Comparison of ENCODE assay signal across 8 mouse cellular contexts in genomic region chr11:67080168-67080567, GRCm38 (mm10). TPM values are rescaled to one million over a fixed set of nuclear protein-coding genes. Genes with fewer than 3 reads are reported as not detected.
DNase-seq lines count a peak whose midpoint lies in the region; ATAC-seq and TF ChIP-seq lines count a peak whose summit lies in the region.

No protein-coding gene starts in this region.

- no peaks in the 10 kb centered on the region for H3K36me3 ChIP-seq in hindbrain, embryonic 11.5 days (ENCODE audit: control insufficient read depth, insufficient read depth, low read length)
- no peaks in the 10 kb centered on the region for H3K36me3 ChIP-seq in small intestine, adult 2 months (ENCODE audit: control insufficient read depth, insufficient read depth, low read length)

- 4% methylated on average over 3 of the region's 3 CpGs for WGBS in hindbrain, embryonic 11.5 days
- WGBS in small intestine, adult 2 months, result 1% methylated on average over 3 of the region's 3 CpGs

- H3K27ac ChIP-seq in left cerebral cortex, adult 2 months, result no peak overlapping the region
- no peak overlapping the region for H3K27ac ChIP-seq in hindbrain, embryonic 11.5 days (ENCODE audit: low read depth, low read length)
- H3K27ac ChIP-seq in small intestine, adult 2 months (ENCODE audit: insufficient read depth, low read depth, low read length), result no peak overlapping the region

- no peak overlapping the region for H3K4me2 ChIP-seq in hindbrain, embryonic 11.5 days (replicated peaks; ENCODE audit: low read depth, low read length)

- peak; percentile 61 for ATAC-seq in hindbrain, embryonic 11.5 days (ENCODE audit: low FRiP score)
- peak; percentile 82 for ATAC-seq in megakaryocyte-erythroid progenitor cell, adult 5-6 weeks (replicated peaks; ENCODE audit: low FRiP score, low TSS enrichment, poor library complexity, severe bottlenecking)

- no peak overlapping the region for H3K4me3 ChIP-seq in left cerebral cortex, adult 2 months
- H3K4me3 ChIP-seq in hindbrain, embryonic 11.5 days (ENCODE audit: low read depth, low read length), result no peak overlapping the region
- no peak overlapping the region for H3K4me3 ChIP-seq in small intestine, adult 2 months (ENCODE audit: low read depth, low read length)

- DNase-seq in left cerebral cortex, adult 2 months (ENCODE audit: extremely low spot score in 1 of 2, low spot score in 2 of 2), result peak; percentile 42 to 67
- DNase-seq in left cerebral cortex, adult 11 months (ENCODE audit: low spot score), result no peak
- DNase-seq in adrenal gland, adult 2 months, result peak; percentile 68
- DNase-seq in embryo, embryonic 10 days (ENCODE audit: low spot score), result peak; percentile 84
- peak; percentile 86 for DNase-seq in hindbrain, embryonic 11.5 days (ENCODE audit: low spot score)
- peak; percentile 62 to 63 for DNase-seq in layer of hippocampus, postnatal 10 days (ENCODE audit: low spot score in 2 of 2)

- peak; percentile 87 for TF ChIP-seq CTCF in left cerebral cortex, adult 2 months (IDR thresholded peaks at IDR 0.05)
- peak; percentile 70; the same call in 1 of the 2 replicates for TF ChIP-seq CTCF in small intestine, adult 2 months (IDR thresholded peaks at IDR 0.05; ENCODE audit: extremely low read depth, insufficient read length, insufficient replicate concordance, low read depth, low read length)

- H3K4me1 ChIP-seq in hindbrain, embryonic 11.5 days (replicated peaks; ENCODE audit: control insufficient read depth, insufficient read depth, low read length), result no peaks in the 10 kb centered on the region
- 0 out of 2 replicates have a peak, but pooled peaks cover 1% of the 10 kb centered on the region for H3K4me1 ChIP-seq in small intestine, adult 2 months (ENCODE audit: control insufficient read depth, insufficient read depth, insufficient read length, low read length)

- no peaks in the 10 kb centered on the region for H3K9me3 ChIP-seq in hindbrain, embryonic 11.5 days (ENCODE audit: control insufficient read depth, low read length)

- no peak for TF ChIP-seq POLR2A in small intestine, adult 2 months (IDR thresholded peaks at IDR 0.05; ENCODE audit: low read depth, low read length)

- intact Hi-C loops in left cerebral cortex, adult 2 months (cut with DNase I), result no loop called here

- no peak overlapping the region for H3K9ac ChIP-seq in hindbrain, embryonic 11.5 days (ENCODE audit: low read depth, low read length)

- H3K27me3 ChIP-seq in hindbrain, embryonic 11.5 days (ENCODE audit: control insufficient read depth, insufficient read depth, low read length), result peaks cover 11% of the 10 kb centered on the region
- no peaks in the 10 kb centered on the region for H3K27me3 ChIP-seq in small intestine, adult 2 months (ENCODE audit: control insufficient read depth, insufficient read depth, low read length)

RNA-seq across cellular contexts. Expression of gene Myh3, which starts 2.1 kb away (rescaled TPM):
- total RNA-seq in left cerebral cortex, adult 2 months (2021), result 1 to 10 TPM; 4.7 to 6.0 TPM
- total RNA-seq in adrenal gland, adult 2 months (2021), result under 1 TPM; 0.06 to 0.14 TPM
- polyA plus RNA-seq in adrenal gland, adult 2 months (2012; rRNA removed), result not detected in 2 replicates
- 2.3 and 4.1 TPM in 2 replicates for polyA plus RNA-seq in hindbrain, embryonic 11.5 days (2014; fragmentation: Nextera tagmentation; extraction: Ambion mirVana)
- total RNA-seq in layer of hippocampus, postnatal 10 days (2021), result 1 to 10 TPM; 1.1 to 1.5 TPM
- not detected in 2 replicates for total RNA-seq in megakaryocyte-erythroid progenitor cell, adult 5-6 weeks (2014; fragmentation: Nextera tagmentation)
- total RNA-seq in megakaryocyte-erythroid progenitor cell, adult 5-6 weeks (2017), result not detected in 2 replicates
- 0.01 and 0.06 TPM in 2 replicates for polyA plus RNA-seq in small intestine, adult 2 months (2012; rRNA removed)

RNA-seq across cellular contexts. Expression of gene Sco1, which starts 27.7 kb away (rescaled TPM):
- total RNA-seq in left cerebral cortex, adult 2 months (2021), result 10 to 100 TPM; 10.2 to 11.2 TPM
- 10 to 100 TPM; 19.5 to 22.7 TPM for total RNA-seq in adrenal gland, adult 2 months (2021)
- 10.5 and 12.0 TPM in 2 replicates for polyA plus RNA-seq in adrenal gland, adult 2 months (2012; rRNA removed)
- polyA plus RNA-seq in hindbrain, embryonic 11.5 days (2014; fragmentation: Nextera tagmentation; extraction: Ambion mirVana), result 16.1 and 20.0 TPM in 2 replicates
- total RNA-seq in layer of hippocampus, postnatal 10 days (2021), result 10 to 100 TPM in 1 of 2 experiments, 1 to 10 TPM in 1; 9.4 to 10.9 TPM
- 5.1 and 11.9 TPM in 2 replicates for total RNA-seq in megakaryocyte-erythroid progenitor cell, adult 5-6 weeks (2014; fragmentation: Nextera tagmentation)
- total RNA-seq in megakaryocyte-erythroid progenitor cell, adult 5-6 weeks (2017), result 27.2 and 30.7 TPM in 2 replicates
- polyA plus RNA-seq in small intestine, adult 2 months (2012; rRNA removed), result 5.6 and 10.7 TPM in 2 replicates

RNA-seq across cellular contexts. Expression of gene Adprm, which starts 27.8 kb away (rescaled TPM):
- total RNA-seq in left cerebral cortex, adult 2 months (2021), result 10 to 100 TPM; 24.2 to 24.8 TPM
- 10 to 100 TPM; 23.1 to 26.1 TPM for total RNA-seq in adrenal gland, adult 2 months (2021)
- 3.8 and 4.1 TPM in 2 replicates for polyA plus RNA-seq in adrenal gland, adult 2 months (2012; rRNA removed)
- 38.7 and 39.0 TPM in 2 replicates for polyA plus RNA-seq in hindbrain, embryonic 11.5 days (2014; fragmentation: Nextera tagmentation; extraction: Ambion mirVana)
- total RNA-seq in layer of hippocampus, postnatal 10 days (2021), result 10 to 100 TPM; 20.7 to 24.1 TPM
- total RNA-seq in megakaryocyte-erythroid progenitor cell, adult 5-6 weeks (2014; fragmentation: Nextera tagmentation), result 11.0 and 25.4 TPM in 2 replicates
- total RNA-seq in megakaryocyte-erythroid progenitor cell, adult 5-6 weeks (2017), result 12.7 and 17.2 TPM in 2 replicates
- polyA plus RNA-seq in small intestine, adult 2 months (2012; rRNA removed), result 5.2 and 18.2 TPM in 2 replicates

RNA-seq across cellular contexts. Expression of gene Tmem220, which starts 55.2 kb away (rescaled TPM):
- under 1 TPM; 0.56 to 0.79 TPM for total RNA-seq in left cerebral cortex, adult 2 months (2021)
- total RNA-seq in adrenal gland, adult 2 months (2021), result 1 to 10 TPM; 6.8 to 8.6 TPM
- 2.6 TPM in 2 replicates for polyA plus RNA-seq in adrenal gland, adult 2 months (2012; rRNA removed)
- polyA plus RNA-seq in hindbrain, embryonic 11.5 days (2014; fragmentation: Nextera tagmentation; extraction: Ambion mirVana), result 1.4 and 1.5 TPM in 2 replicates
- total RNA-seq in layer of hippocampus, postnatal 10 days (2021), result 1 to 10 TPM in 1 of 2 experiments, under 1 TPM in 1; 0.27 to 1.1 TPM
- total RNA-seq in megakaryocyte-erythroid progenitor cell, adult 5-6 weeks (2014; fragmentation: Nextera tagmentation), result 1.0 TPM in 1 of 2 replicates, not detected in the other
- total RNA-seq in megakaryocyte-erythroid progenitor cell, adult 5-6 weeks (2017), result 1.1 TPM in 1 of 2 replicates, not detected in the other
- polyA plus RNA-seq in small intestine, adult 2 months (2012; rRNA removed), result 2.7 and 3.6 TPM in 2 replicates
